Mouse (Mus musculus) spleen, adult 2 months (tissue): ENCODE data around the gene Gm10521. TPM values are rescaled to one million over a fixed set of nuclear protein-coding genes. Genes with fewer than 3 reads are reported as not detected.

Experiments
- DNase-seq, 2 experiments: peaks; one replicate each; pipeline versions ENCODE4 v3.0.0 to v3.0.0-alpha.2; 2012 to 2021; ENCODE audit warnings: low spot score in 2 of 2, low read depth in 1 of 2
- H3K27ac ChIP-seq: fragments of 200-500 bp; 2 replicates; pipeline ENCODE4 v1.5.1; 2012; ENCODE audit warnings: low read length, inconsistent platforms; ENCODE audit not compliant: insufficient read depth
- H3K27me3 ChIP-seq: fragments of 200-500 bp; 2 replicates; pipeline ENCODE4 v1.6.1; 2012; ENCODE audit warnings: mild to moderate bottlenecking, moderate library complexity, low read length, inconsistent platforms; ENCODE audit not compliant: control insufficient read depth, insufficient read depth
- H3K36me3 ChIP-seq: fragments of 200-500 bp; 2 replicates; pipeline ENCODE4 v1.6.1; 2012; ENCODE audit warnings: mild to moderate bottlenecking, low read length, inconsistent platforms; ENCODE audit not compliant: control insufficient read depth, insufficient read depth
- H3K4me1 ChIP-seq: fragments of 200-500 bp; 2 replicates; pipeline ENCODE4 v1.6.1; 2011; ENCODE audit warnings: inconsistent platforms; ENCODE audit not compliant: control insufficient read depth, insufficient read depth, insufficient read length
- H3K4me3 ChIP-seq: fragments of 200-500 bp; 2 replicates; pipeline ENCODE4 v1.5.1; 2011; ENCODE audit warnings: mild to moderate bottlenecking, inconsistent platforms; ENCODE audit not compliant: insufficient read depth, insufficient read length; ENCODE audit errors: extremely low read depth
- CTCF ChIP-seq: fragments of 200-500 bp; IDR thresholded peaks from 2 replicates; pipeline ENCODE4 v1.5.1; 2011; ENCODE audit warnings: mild to moderate bottlenecking, inconsistent platforms; ENCODE audit not compliant: insufficient read depth, insufficient read length, insufficient replicate concordance; ENCODE audit errors: extremely low read depth
- POLR2A ChIP-seq: fragments of 200-500 bp; IDR thresholded peaks from 2 replicates; pipeline ENCODE4 v1.6.1; 2011; ENCODE audit warnings: low read depth, low read length, inconsistent platforms
- WGBS: fragments of 180-500 bp; shearing (Covaris S2); methylation state at CpG from one replicate; pipeline ENCODE4 v1.1.7; 2018; 5-methylcytosine and 5-hydroxymethylcytosine counted together
- polyA plus RNA-seq: library from polyadenylated mRNA; depleted of rRNA; stranded (reverse); fragments of >200 nt; gene quantifications from 2 replicates; pipeline ENCODE4 v1.2.3, GENCODE M21; 2012

The Gm10521 gene
- polyA plus RNA-seq, 1 experiment = 3.7 TPM

GRCm38 (mm10) chr1:171915638-171916458, 20.4 kb downstream of the Gm10521 start:
- Histone ChIP-seq H3K27ac (peak overlapping the region; percentile 58), H3K27me3 (no peaks in the 10 kb centered on the region), H3K36me3 (no peaks in the 10 kb centered on the region), H3K4me1 (peaks cover 15% of the 10 kb centered on the region; the same call in 1 of the 2 replicates), H3K4me3 (no peak overlapping the region)
- 53% methylated on average over 13 of the region's 13 CpGs for WGBS
- TF ChIP-seq POLR2A (no peak), CTCF (no peak)
- peak; percentile 44 to 64 for DNase-seq

DNA sequence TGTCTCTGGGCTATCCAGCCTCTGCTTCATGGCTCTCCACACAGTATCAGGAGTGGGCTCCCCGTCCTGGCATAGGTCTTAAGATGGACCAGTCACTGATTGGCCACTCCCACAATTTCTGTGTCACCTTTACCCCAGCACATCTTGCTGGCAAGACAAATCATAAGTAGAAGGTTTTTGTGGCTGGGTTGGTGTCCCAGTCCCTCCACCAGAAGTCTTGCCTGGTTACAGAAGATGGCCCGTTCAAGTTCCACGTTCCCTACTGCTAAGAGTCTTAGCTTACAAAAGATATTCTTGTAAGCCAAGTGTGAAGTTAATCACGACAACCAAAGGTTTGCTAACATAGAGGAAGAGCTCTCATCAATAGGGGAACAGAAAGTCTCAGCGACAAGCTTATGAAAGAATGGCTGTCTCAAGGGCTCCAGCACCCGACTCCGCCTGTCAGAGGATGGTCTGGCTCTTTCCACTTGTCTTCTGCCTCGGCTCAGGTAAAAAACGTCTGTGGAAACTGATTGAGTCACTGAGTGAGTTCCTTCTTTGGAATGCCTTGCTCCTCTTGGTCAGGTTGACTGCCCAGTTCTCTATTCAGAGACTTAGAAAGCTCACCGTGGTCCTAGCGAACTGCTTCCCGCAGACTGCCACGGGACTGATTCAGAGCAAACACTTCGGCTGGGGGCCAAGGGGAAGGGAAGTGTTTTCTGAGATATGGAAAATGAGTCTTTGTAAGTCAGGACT, 22.0 kb downstream of the Gm10521 start, which contains the start of gene Slamf6:
Slamf6 (plus strand) TSS at position 211 of the 735 bp plus-strand sequence.
- no peaks in the 10 kb centered on the region for H3K36me3 ChIP-seq
- peak within 1 kb of the TSS; percentile 97 for H3K27ac ChIP-seq
- no peaks in the 10 kb centered on the region for H3K27me3 ChIP-seq
- peak within 1 kb of the TSS; percentile 73 for H3K4me3 ChIP-seq
- peaks cover 15% of the 10 kb centered on the region; the same call in 1 of the 2 replicates for H3K4me1 ChIP-seq
- WGBS = 10% methylated on average over 14 of the region's 14 CpGs
- DNase-seq = peak; percentile 53 to 62
- TF ChIP-seq CTCF = no peak
- peak; percentile 3; the same call in 1 of the 2 replicates for TF ChIP-seq POLR2A

GRCm38 (mm10) chr1:171918136-171918920, 22.9 kb downstream of the Gm10521 start:
- TF ChIP-seq CTCF (no peak), POLR2A (no peak)
- Histone ChIP-seq H3K27me3 (no peaks in the 10 kb centered on the region), H3K4me3 (peak overlapping the region; percentile 73), H3K36me3 (no peaks in the 10 kb centered on the region), H3K27ac (peak overlapping the region; percentile 97), H3K4me1 (peaks cover 17% of the 10 kb centered on the region; the same call in 1 of the 2 replicates)
- WGBS = 26% methylated on average over 12 of the region's 12 CpGs
- no peak for DNase-seq

GRCm38 (mm10) chr1:171919193-171919592, 23.7 kb downstream of the Gm10521 start:
- WGBS = 28% methylated on average over 5 of the region's 5 CpGs
- H3K27ac ChIP-seq = peak overlapping the region; percentile 85
- H3K27me3 ChIP-seq = no peaks in the 10 kb centered on the region
- TF ChIP-seq POLR2A (no peak), CTCF (no peak)
- peaks cover 17% of the 10 kb centered on the region; the same call in 1 of the 2 replicates for H3K4me1 ChIP-seq
- peak overlapping the region; percentile 45 for H3K4me3 ChIP-seq
- peak in 1 of 2 experiments; percentile 45 for DNase-seq
- H3K36me3 ChIP-seq = no peaks in the 10 kb centered on the region

GRCm38 (mm10) chr1:171919901-171920510, 24.5 kb downstream of the Gm10521 start:
- 73% methylated on average over 6 of the region's 6 CpGs for WGBS
- Histone ChIP-seq H3K27me3 (no peaks in the 10 kb centered on the region), H3K36me3 (0 out of 2 replicates have a peak, but pooled peaks cover 3% of the 10 kb centered on the region), H3K4me1 (peaks cover 17% of the 10 kb centered on the region; the same call in 1 of the 2 replicates), H3K27ac (peak overlapping the region; percentile 85), H3K4me3 (peak overlapping the region; percentile 45)
- TF ChIP-seq CTCF (no peak), POLR2A (no peak)
- DNase-seq = no peak
